Mouse (Mus musculus) embryonic facial prominence, embryonic 14.5 days (tissue): ENCODE measurements around the gene Fam13c. TPM values are rescaled to one million over a fixed set of nuclear protein-coding genes. Genes with fewer than 3 reads are reported as not detected.
A peak's percentile ranks its signal among the peaks of the same experiment; 100 is the strongest.

Experiments used
- ATAC-seq: fragments of 200-750 bp; cut with Nextera tagmentation; 2 replicates; pipeline ENCODE4 v1.8.0; 2017; ENCODE audit warnings: low read depth, moderate number of reproducible peaks, moderate TSS enrichment
- DNase-seq: peaks from one replicate; pipeline ENCODE4 v3.0.0-alpha.2; 2015; ENCODE audit warnings: low spot score
- H3K27ac ChIP-seq: fragments of 300-500 bp; sonication (generic); replicated peaks from 2 replicates; pipeline ENCODE4 v1.5.1; 2014; ENCODE audit warnings: low read depth, mild to moderate bottlenecking, low read length, moderate library complexity
- H3K27me3 ChIP-seq: fragments of 300-500 bp; sonication (generic); replicated peaks from 2 replicates; pipeline ENCODE4 v1.6.1; 2014; ENCODE audit warnings: low read length; ENCODE audit not compliant: control insufficient read depth, insufficient read depth
- H3K36me3 ChIP-seq: fragments of 300-500 bp; sonication (generic); 2 replicates; pipeline ENCODE4 v1.6.1; 2014; ENCODE audit warnings: low read length, mixed read lengths; ENCODE audit not compliant: control insufficient read depth, insufficient read depth
- H3K4me1 ChIP-seq: fragments of 300-500 bp; sonication (generic); 2 replicates; pipeline ENCODE4 v1.6.1; 2014; ENCODE audit warnings: antibody characterized with exemption, low read length; ENCODE audit not compliant: control insufficient read depth, insufficient read depth
- H3K4me2 ChIP-seq: fragments of 300-500 bp; sonication (generic); 2 replicates; pipeline ENCODE4 v1.6.1; 2014; ENCODE audit warnings: low read depth, mild to moderate bottlenecking, low read length, moderate library complexity, mixed read lengths
- H3K4me3 ChIP-seq: fragments of 300-500 bp; sonication (generic); 2 replicates; pipeline ENCODE4 v1.5.1; 2014; ENCODE audit warnings: low read depth, mild to moderate bottlenecking, low read length
- H3K9ac ChIP-seq: fragments of 300-500 bp; sonication (generic); 2 replicates; pipeline ENCODE4 v1.6.1; 2014; ENCODE audit warnings: low read depth, mild to moderate bottlenecking, low read length, moderate library complexity, mixed read lengths
- H3K9me3 ChIP-seq: fragments of 300-500 bp; sonication (generic); 2 replicates; pipeline ENCODE4 v1.6.1; 2016; ENCODE audit warnings: low read length; ENCODE audit not compliant: control insufficient read depth
- WGBS: fragments of 180-500 bp; shearing (Covaris S2); extraction: QIAGEN DNeasy Blood & Tissue Kit; methylation state at CpG from one replicate; pipeline ENCODE4 v1.1.7; 2014; 5-methylcytosine and 5-hydroxymethylcytosine counted together
- polyA plus RNA-seq: library from polyadenylated mRNA; unstranded; fragments of >200 nt; fragmentation: Nextera tagmentation; extraction: Ambion mirVana; gene quantifications from 2 replicates; pipeline ENCODE4 v1.2.1, GENCODE M21; 2014

Fam13c gene
- polyA plus RNA-seq, 1 experiment from 2014 or later, result 11.8 TPM

DNA sequence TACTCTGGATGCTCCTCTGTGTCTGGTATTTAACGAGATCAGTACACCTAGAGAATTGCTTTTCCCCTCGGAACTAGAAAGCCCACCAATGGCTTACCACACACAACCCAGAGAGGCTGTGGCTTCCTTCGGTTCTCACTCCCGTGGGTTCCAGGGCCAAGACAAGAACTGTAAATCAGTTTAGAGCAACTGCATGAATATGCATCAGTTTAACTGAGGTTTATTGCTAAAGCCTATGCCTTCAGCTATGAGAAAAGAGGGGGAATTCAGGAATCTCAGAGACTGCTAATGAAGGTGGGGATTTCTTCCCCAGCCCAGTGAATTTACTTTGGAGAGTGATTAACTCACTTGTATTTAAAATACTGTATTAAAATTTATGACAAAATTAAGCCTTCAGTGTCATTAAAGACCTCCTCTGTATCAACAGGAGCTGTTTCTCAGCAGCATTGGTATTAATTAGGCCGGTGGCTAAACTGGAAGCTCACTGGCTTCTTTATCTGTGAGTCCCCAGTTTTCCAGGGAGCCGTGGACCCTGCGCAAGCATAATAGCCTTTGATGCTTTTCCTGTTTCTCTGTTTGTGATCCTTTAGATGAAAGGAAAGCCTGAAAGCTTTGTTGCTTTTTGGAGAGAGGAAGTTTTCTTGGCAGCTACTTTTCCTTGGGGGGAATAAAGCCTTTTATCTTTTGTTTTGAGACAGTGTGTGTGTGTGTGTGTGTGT lies 44.4 kb downstream of the Fam13c start:
- DNase-seq, result peak; percentile 58
- Histone ChIP-seq H3K9ac (no peak overlapping the region), H3K4me3 (no peak overlapping the region), H3K4me1 (peaks cover 2% of the 10 kb centered on the region; the same call in 1 of the 2 replicates), H3K4me2 (no peak overlapping the region), H3K27ac (0 out of 2 replicates have a peak overlapping the region, but pooled peaks have one; percentile 49), H3K36me3 (no peaks in the 10 kb centered on the region), H3K9me3 (no peaks in the 10 kb centered on the region), H3K27me3 (no peaks in the 10 kb centered on the region)
- 29% methylated on average over 7 of the region's 7 CpGs for WGBS
- ATAC-seq, result no peak

DNA sequence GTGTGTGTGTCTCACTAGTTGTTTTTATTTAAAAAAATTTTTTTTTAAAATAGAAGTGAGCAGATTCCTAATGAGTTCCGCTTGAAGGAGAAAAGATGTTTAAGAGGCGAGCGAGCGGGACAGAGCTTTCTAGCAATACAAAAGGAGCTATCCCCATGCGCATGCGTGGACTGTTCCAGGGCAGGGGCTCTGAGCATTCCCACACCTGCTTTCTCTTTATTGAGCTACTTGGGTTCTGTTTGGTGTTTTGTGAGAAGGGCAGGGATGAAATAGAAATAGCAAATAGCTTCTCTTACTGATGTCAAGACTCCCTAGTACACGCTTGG lies 45.0 kb downstream of the Fam13c start:
- Histone ChIP-seq H3K27me3 (no peaks in the 10 kb centered on the region), H3K4me3 (no peak overlapping the region), H3K4me1 (peaks cover 2% of the 10 kb centered on the region; the same call in 1 of the 2 replicates), H3K27ac (no peak overlapping the region), H3K9ac (no peak overlapping the region), H3K4me2 (no peak overlapping the region), H3K9me3 (no peaks in the 10 kb centered on the region), H3K36me3 (no peaks in the 10 kb centered on the region)
- 18% methylated on average over 7 of the region's 7 CpGs for WGBS
- ATAC-seq (no peak), DNase-seq (peak; percentile 83)

DNA sequence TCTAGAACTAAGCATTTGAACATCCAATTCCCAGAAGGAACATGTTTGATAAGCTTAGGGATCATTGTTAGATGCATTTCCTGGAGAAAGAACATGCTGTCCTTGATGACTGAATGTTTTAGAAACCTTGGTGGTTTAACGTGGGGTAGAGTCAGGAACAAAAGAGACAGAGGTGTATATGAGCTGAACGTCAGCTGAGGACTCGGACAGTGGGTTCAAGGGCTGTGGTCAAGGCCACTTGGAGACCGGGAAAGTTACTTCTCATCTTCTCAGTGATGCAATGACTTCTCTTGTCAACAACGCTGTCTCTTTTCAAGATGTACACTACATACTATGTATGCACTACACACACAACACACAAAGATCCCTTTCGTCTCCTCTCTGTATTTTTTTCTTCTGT lies 46.4 kb downstream of the Fam13c start:
- WGBS, result 89% methylated on average over 6 of the region's 6 CpGs
- Histone ChIP-seq H3K36me3 (no peaks in the 10 kb centered on the region), H3K4me2 (no peak overlapping the region), H3K9ac (no peak overlapping the region), H3K4me1 (peaks cover 2% of the 10 kb centered on the region; the same call in 1 of the 2 replicates), H3K27ac (no peak overlapping the region), H3K4me3 (no peak overlapping the region), H3K9me3 (no peaks in the 10 kb centered on the region), H3K27me3 (no peaks in the 10 kb centered on the region)
- DNase-seq (no peak), ATAC-seq (no peak)

DNA sequence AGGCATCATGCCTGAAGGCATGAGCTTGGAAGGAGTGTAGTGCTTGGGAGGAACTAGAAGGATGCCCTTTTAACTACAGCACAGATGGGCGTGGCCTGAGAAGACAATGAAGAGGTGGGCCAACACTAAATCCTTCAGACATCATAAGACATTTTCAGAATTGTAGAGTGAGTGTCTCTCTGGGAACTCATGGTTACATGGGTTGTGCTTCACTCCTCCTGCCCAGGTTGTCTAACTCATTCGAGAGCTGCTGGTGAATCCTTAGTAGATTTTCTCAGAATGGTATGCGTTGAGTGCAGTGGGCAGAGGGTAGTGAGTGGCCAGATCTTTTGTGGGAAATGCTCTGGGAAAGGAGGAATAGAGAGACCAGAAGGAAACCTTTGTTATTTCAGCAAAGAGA lies 53.6 kb downstream of the Fam13c start:
- Histone ChIP-seq H3K27ac (peak overlapping the region; percentile 12; the same call in 1 of the 2 replicates), H3K9ac (no peak overlapping the region), H3K36me3 (no peaks in the 10 kb centered on the region), H3K27me3 (no peaks in the 10 kb centered on the region), H3K4me1 (peaks cover 14% of the 10 kb centered on the region; the same call in 1 of the 2 replicates), H3K9me3 (no peaks in the 10 kb centered on the region), H3K4me2 (no peak overlapping the region), H3K4me3 (no peak overlapping the region)
- no peak for DNase-seq
- ATAC-seq, result no peak
- 74% methylated on average over 3 of the region's 3 CpGs for WGBS

DNA sequence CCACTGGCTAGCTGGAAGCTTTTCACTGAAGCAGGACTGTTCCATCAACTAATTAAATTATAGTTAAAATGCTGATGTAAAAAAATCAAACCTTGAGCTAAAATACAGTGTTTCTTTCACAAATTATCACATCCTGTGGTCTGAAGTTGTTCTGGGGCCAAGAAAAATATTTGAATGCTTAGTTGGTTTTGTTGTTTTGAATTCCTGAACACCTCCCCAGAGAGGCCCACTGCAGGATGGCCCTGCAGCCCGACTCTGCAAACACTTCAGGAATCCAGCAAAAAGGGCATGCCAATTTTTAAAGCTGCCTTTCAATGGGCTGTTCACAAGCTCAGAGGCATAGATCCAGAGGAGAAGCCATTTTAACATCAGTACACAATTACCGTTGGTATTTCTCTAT lies 54.2 kb downstream of the Fam13c start:
- Histone ChIP-seq H3K4me3 (no peak overlapping the region), H3K9me3 (no peaks in the 10 kb centered on the region), H3K36me3 (no peaks in the 10 kb centered on the region), H3K9ac (no peak overlapping the region), H3K27ac (peak overlapping the region; percentile 12; the same call in 1 of the 2 replicates), H3K4me1 (peaks cover 14% of the 10 kb centered on the region; the same call in 1 of the 2 replicates), H3K27me3 (no peaks in the 10 kb centered on the region), H3K4me2 (no peak overlapping the region)
- peak; percentile 90 for DNase-seq
- WGBS, result 27% methylated on average over 2 of the region's 2 CpGs
- ATAC-seq, result peak; percentile 66

DNA sequence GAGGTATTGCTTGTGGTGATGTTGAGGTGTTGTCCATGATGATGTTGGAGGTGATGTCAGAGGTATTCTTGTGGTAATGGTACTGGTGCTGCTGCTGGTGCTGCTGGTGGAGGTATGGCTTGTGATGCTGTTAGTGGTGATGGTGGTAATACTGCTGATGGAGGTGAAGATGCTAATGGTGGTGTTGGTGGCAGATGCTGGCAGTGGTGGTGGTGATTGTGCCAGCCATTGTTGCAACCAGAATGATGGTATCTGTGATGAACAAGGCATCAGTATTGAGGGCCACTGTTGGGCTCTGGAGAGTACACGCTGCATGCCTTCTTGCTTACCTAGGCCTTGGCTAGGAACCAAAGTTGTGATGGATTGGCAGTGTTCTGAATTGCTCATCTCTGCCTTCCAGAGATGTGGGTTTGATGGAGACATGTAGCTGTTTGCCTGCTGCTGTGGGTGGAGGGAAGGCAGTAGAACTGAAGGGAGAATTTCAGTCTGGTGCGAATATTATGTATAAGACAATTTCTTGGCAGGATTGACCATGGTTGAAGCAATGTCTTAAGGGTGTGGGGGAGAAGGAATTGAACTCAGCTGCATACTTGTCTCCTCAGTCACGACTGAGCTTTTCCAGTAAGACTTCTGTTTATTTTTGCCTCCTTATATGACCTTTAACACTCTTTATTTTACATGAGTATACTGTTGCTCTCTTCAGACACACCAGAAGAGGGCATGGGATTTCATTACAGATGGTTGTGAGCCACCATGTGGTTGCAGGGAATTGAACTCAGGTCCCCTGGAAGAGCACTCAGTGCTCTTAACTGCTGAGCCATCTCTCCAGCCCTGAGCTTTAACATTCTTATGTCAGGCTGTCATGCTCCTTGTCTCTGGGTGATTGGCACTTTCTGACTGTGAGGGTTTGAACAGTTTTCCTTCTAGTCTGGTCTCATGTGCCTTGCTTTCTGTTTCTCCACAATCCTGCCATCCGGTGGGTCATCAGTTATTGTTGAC lies 55.1 kb downstream of the Fam13c start:
- H3K9ac ChIP-seq, result no peak overlapping the region
- 73% methylated on average over 4 of the region's 4 CpGs for WGBS
- no peaks in the 10 kb centered on the region for H3K36me3 ChIP-seq
- H3K27me3 ChIP-seq, result no peaks in the 10 kb centered on the region
- H3K9me3 ChIP-seq, result no peaks in the 10 kb centered on the region
- ATAC-seq (no peak), DNase-seq (no peak)
- H3K4me3 ChIP-seq, result no peak overlapping the region
- peaks cover 14% of the 10 kb centered on the region; the same call in 1 of the 2 replicates for H3K4me1 ChIP-seq
- H3K27ac ChIP-seq, result 0 out of 2 replicates have a peak overlapping the region, but pooled peaks have one; percentile 13
- no peak overlapping the region for H3K4me2 ChIP-seq

DNA sequence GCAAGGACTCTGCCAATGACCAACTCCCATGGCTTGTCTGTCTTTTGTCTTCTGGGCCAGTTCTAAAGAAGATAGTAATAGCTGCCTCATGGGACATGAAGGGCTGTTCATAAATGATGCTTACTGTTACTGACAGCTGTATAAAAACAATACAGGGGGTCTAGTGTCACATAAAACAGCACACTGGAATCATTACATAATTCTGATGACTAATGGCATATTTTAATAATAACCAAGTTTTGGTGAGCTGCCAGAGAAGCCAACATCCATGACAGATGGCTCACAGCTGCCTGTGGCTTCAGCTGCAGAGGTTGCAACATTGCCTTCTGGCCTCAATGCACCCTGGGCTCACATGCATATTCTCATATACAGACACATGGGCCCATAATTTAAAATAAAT lies 56.7 kb downstream of the Fam13c start:
- peaks cover 14% of the 10 kb centered on the region; the same call in 1 of the 2 replicates for H3K4me1 ChIP-seq
- H3K27ac ChIP-seq, result no peak overlapping the region
- H3K9ac ChIP-seq, result no peak overlapping the region
- H3K4me3 ChIP-seq, result no peak overlapping the region
- no peak overlapping the region for H3K4me2 ChIP-seq
- ATAC-seq, result peak; percentile 45; the same call in 1 of the 2 replicates
- no peaks in the 10 kb centered on the region for H3K36me3 ChIP-seq
- H3K27me3 ChIP-seq, result no peaks in the 10 kb centered on the region
- DNase-seq, result peak; percentile 81
- H3K9me3 ChIP-seq, result no peaks in the 10 kb centered on the region

DNA sequence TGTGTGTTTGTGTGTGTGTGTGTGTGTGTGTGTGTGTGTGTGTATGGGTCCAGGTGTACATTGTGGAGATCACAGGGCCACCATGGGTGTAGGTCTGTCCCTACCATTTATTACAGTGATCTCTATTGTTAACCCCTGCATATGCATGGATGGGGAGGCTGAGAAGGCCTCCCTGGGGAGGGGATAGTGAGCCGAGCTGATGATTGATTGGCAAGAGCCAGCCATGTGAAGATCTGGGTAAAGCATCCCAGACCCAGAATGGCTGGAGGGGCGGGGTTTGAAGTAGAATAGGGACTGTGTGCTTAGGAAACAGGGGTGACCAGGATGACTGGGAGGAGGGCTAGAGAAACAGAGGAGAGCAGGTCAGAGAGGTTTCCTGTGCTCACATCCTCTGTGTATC lies 58.0 kb downstream of the Fam13c start:
- no peak for DNase-seq

More for the DNA sequence above, 58.0 kb downstream of the Fam13c start:
- Histone ChIP-seq H3K9ac (no peak overlapping the region), H3K4me1 (peaks cover 14% of the 10 kb centered on the region; the same call in 1 of the 2 replicates), H3K4me3 (no peak overlapping the region), H3K36me3 (no peaks in the 10 kb centered on the region), H3K27ac (no peak overlapping the region), H3K9me3 (no peaks in the 10 kb centered on the region), H3K4me2 (no peak overlapping the region), H3K27me3 (no peaks in the 10 kb centered on the region)
- no peak for ATAC-seq
- WGBS, result 54% methylated on average over 2 of the region's 2 CpGs
